Mouse (Mus musculus) ovary, postnatal 14 days (tissue): ENCODE data around the gene Fbxw8.

Source experiments
- DNase-seq: peaks from one replicate; pipeline ENCODE4 v3.0.0; 2022; ENCODE audit warnings: low spot score

The Fbxw8 gene

DNA sequence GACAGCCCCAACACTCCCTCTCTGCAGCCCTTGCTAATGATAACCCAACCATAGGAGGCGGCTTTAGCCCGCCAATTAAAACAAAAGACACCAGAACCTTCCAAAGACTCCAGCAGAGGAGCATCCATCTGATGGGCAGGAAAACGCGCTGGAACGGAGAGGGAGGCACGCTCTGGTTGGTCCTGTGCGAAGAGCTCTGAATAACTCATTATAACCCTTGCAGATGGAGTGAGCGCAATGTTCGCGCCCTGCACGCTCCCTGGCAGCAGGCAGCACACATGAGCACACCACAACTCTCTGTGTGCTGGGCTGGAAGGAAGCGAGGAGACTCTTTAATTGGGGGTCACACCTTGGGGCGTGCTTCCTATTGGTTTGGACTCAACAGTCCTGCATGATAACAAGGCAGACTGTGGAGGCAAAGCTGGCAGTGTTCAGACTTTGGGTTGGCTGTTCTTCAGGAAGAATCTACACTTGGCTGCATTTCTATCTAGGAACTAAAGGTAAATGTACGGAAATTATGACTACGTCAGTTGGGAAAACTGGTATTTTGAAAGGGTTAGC lies 82.0 kb downstream of the Fbxw8 start:
- DNase-seq: no peak

DNA sequence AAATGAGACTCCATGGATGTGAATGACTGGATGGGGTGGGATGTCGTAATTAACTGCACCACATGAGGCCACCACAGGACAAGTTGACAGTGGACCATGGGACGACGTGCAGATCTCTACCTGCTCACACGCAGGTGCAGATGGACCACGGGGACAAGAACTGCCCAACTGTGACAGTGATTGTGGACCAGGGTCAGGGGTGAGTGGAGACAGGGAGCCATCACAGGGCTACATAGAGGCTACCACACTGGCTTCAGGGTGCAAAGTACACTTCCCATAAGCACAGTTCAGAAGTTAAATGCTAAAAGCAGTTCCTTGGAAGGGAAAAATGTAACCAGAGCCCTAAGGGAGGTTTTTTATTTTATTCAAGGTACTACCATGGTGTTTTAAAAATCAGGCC lies 83.5 kb downstream of the Fbxw8 start:
- DNase-seq: no peak

DNA sequence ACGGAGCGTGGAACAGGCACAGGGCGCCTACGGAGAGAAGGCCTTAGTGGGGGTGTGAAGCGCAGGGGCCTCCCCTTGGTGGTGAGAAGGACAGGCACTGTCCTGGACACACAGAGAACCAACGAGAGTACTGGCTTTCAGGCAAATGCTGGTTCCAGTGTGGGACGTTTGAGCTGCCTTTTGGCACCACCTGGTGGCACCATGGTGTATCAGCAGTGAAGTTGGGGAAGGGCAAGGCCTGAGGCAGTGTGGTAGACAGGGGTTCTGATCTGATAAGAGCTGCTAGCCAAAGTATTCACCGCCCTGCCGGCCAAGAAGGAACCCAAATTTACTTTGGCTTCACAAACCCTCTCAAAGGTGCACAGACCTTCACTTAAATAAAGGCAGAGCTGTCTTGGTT lies 85.9 kb downstream of the Fbxw8 start:
- peak; percentile 48 for DNase-seq

- no peak for DNase-seq
Measured at GRCm38 (mm10) chr5:118067984-118068494, 87.2 kb downstream of the Fbxw8 start.

DNA sequence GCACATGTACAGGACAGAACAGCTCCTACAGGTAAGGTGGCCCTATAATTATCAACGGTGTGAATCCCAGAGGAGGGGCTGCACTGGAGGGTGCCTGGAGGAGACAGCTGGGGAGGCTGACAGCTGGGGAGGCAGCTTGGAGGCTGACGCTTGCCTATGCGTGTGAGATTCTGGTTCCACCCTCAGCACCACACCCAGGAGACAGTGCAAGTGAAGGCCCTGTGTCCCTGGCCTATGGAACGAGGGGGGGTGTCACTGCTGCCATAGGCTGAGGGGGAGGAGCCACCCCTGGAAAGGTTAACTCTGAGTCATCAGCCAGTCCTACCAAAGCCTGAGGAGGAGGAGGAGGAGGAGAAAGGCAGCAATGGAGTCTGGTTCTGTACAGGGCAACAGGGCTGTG lies 87.7 kb downstream of the Fbxw8 start:
- DNase-seq: no peak

DNA sequence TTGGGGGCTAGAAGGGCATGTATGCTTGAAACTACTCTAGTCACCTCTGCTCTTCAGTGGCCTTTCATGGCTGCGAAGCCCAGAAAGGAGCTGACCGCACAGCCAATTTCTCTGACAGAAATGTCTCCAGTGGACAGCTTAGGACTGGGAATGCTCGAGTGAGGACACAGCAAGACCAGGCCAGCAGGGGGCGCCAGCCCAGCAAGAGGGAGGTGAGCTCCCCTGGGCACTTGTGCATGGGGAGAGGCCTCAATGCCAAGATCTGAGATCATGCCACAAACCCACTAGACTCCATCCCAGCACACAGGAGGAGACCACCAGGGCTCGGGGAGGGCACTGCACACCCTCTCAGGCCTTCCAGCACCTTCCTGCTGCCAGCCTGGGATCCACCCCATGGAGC lies 88.4 kb downstream of the Fbxw8 start:
- peak; percentile 59 for DNase-seq

GRCm38 (mm10) chr5:118065516-118066255 lies 89.6 kb downstream of the Fbxw8 start:
- no peak for DNase-seq

DNA sequence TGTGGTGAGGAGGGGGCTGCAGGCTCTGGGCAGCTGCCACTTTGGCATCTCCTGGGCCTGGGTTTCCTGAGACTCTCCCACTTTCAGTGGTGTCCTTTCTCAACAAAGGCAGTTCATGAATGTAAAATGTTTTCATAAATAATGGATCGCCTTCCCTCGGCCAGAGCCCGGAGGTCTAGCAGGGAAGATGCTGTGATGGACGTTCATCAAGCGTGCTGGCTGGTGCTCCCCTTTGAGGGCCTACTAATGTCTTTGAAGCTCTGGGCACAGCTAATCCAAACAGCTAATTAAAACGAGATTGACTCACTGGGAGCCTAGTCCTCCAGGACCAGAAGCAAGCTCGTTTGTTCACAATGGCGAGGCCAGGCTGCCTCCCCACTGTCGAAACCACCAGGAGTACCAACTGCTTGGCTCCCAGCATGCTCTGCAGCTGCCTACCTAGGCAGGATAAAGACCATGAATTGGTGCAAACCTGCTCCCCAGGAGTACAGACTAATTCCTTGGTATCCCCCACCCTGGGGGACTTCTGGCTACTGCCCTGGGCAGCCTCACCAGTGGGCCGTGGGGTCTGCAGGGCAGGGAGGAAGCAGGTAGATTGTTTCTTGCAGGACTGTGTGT lies 90.9 kb downstream of the Fbxw8 start:
- no peak for DNase-seq

DNA sequence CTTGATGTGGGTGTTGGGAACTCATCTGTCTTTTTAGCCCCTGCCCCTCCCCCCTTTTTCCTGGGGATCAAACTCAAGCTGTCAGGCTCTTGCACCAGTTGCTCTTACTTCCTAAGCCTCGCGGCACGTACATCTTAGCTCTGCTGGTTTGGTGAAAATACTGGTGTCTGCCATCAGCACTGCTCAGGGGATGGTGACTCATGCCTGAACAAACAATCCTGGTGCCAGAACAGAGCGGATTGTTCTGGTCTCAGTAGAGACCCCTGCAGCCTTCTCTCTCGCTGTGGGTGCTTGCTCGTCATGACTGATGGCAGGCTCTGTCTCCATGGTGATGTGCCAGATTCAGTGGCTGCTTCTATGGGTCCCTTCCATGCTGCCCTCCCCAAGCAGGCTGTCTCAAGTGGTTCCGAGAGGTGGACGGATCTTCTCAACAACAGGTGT lies 92.1 kb downstream of the Fbxw8 start:
- DNase-seq: no peak

GRCm38 (mm10) chr5:118061391-118061790 lies 93.9 kb downstream of the Fbxw8 start:
- DNase-seq: no peak

DNA sequence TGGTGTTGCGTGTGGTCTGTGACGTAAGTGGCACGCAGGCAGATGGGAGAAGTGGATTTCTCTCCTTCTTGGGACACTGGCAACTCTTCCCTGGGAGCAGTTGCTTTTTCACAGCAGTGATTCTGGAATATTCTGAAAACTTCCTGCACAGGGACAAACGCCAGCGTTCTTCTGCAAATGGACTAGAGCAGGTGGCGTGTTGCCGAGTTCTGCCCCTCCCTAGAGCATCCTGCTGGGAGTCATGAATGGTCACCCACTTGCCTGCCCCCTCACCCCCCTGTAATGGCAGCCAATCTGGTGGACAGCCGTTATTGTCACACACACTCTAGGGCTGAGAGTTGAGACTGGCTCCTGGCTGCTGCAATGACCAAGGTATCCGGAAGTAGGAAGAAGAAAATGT lies 95.6 kb downstream of the Fbxw8 start:
- DNase-seq: no peak

DNA sequence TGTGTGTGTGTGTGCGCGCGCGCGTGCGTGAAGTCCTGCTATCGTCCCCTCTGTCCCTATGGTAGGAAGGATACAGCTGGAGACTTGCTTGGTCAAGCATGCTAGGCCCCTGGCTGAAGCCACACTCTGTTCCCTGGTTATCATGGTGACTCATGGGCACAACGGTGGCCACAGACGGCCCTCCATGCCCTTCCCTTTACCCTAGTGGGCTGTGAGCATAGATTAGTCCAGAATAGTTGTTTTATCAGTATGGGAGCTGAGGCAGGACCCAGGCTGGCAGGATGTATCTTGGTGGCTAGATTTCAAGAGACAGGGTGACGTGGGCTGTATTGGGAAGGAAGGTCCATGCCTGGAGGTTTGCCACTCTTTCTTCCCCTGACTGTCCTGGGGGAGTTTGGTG lies 96.4 kb downstream of the Fbxw8 start:
- no peak for DNase-seq

DNA sequence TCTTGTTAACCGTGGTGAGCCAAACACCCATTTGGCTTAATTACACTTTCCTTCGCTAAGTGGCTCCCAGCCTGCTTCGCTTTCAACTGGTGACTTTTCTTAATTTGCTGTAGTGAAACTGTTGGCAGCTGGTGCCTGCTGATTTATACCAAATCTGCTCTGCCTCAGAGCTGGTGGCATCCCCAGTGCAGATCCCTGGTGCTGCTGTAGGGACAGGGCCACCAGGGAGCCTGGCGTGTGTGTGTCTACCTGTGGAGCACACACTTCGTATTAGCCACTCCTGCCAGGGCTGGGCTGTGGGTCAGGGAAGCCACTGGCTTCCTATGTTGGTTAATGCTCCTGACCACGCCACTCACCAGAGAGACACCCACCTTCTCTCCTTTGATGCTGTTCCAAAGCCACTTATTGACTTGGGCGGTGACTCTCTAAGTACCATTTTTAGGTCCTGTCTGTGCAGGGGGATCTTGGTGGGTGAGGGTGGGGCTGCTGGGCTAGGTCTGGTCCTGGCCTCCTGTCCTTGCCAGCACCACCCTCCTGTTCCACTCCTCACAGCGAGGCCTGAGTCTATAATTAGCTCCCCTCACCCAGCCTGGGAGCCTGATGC lies 97.7 kb downstream of the Fbxw8 start:
- no peak for DNase-seq

DNA sequence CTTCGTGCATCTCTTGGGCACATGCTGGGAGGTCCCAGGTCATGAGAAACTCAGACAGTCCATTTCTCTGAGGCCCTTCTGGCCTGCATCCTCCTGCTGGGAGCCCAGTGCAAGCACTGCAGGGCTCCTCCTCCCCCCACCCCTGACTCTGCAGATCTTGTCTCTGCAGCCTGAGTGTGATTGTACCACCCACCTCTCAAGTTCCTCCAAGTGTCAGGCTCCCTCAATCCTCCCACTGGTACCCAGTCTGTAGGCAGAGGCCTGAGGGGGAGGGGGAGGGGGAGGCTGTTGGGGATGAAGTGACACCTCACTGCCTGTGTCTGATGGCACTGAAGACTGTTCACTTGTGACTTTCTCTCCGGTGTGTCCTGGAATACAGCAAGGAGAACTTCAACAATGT lies 102.1 kb downstream of the Fbxw8 start:
- DNase-seq: no peak

DNA sequence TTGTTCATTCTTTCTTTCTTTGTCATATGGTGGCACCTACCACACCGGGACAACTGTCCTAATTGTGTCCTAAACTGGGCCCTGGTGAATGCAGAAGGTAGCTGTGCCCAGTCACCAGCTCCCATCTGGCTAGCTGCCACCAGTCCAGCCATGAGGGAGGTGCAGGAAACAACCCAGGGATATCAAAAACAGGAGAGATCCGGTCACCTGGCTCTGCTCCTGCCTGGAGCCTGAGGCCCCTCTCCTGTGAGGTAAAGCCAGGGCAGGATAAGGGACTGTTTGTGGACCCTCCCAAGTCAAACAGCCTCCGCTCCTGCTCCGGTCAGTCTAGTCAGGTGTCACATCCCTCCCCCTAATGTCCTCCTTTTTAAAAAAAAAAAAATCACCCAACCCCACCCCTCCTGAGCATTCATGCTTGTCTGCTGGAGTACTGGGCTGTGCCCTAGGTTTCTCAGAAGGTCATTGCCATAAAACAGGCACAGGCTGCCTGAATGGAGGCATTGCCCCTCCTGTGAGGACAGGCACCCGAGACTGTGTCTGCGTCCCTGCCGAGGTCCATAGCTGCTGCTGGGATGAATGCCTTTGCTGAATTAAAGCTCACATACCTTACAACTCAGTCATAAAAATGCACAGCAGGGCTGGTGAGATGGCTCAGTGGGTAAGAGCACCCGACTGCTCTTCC lies 103.1 kb downstream of the Fbxw8 start:
- DNase-seq: peak; percentile 29

DNA sequence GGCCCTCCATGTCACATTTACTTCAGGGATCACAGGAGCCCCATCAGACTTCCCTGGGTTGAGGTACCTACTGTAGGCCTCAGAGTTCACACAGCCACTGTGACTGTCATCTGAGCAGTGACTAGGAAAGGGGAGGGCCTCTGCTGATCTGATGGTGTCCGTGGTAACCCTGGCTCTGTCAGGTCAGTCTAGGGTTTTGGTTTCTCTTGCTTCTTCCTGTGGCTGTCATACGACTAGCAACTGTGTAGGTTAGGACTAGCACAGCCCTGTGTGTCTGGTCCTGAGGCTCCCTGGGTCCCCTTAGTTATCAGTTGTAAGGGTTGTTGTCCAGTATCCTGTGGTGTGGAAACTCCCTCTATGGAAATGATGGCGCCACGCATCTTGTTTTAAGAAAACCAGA lies 104.5 kb downstream of the Fbxw8 start:
- DNase-seq: no peak

DNA sequence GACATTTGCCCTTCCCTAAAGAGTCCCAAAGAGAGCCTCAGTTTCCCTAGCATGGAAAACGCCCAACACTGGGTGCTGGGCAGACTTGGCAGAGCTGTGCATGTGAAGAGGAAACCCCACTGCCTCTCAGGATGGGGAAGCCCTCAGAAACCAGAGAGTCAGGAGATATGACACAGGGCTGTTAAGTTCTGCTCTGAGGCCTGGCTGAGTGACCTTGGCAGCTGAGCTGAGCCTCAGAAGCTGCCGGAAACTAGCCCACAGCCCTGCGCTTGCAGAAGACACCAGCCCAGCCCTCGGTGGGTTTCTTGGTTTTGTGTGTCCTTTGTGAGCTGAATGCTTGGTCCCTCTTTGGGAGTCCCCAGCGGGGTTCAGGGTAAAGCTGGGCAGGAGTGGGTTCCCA lies 106.3 kb downstream of the Fbxw8 start:
- no peak for DNase-seq

DNA sequence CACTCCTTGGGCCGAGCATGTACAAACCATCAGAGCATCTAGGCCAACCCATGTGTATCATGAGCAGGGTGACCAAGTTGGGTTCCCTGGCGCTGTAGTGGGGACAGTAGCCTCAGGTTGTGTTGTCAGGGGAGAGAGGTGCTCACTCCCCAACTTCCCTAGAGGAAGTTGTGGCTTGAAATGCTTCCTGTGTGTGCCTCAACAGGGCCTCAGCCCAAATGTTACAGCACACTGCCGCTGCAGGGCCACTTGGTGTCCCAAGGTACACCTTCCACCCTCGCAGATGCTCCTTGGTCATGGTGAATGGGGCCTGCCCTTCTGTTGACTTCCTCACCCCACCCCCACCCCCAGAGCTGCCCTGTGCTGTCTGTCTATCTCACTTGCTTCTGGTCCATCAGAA lies 106.9 kb downstream of the Fbxw8 start:
- no peak for DNase-seq

- no peak for DNase-seq
Measured at GRCm38 (mm10) chr5:118047091-118047757, 108.0 kb downstream of the Fbxw8 start.

DNA sequence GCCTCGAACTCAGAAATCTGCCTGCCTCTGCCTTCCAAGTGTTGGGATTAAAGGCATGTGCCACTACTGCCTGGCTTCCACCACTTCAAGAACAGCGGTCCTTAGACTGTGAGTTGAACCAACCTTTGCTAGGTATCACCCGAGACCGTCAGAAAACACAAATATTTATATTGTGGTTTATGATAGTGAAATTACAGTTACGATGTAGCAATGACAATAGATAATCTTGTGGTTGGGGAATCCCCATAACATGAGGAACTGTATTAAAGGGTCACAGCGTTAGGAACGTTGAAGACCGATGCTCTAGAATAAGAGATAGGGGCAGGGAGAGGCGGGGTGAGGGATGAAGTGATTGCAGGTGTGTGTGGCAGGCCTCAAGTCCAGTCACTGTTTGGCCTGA lies 109.9 kb downstream of the Fbxw8 start:
- DNase-seq: no peak

GRCm38 (mm10) chr5:118044907-118045306 lies 110.4 kb downstream of the Fbxw8 start:
- no peak for DNase-seq

DNA sequence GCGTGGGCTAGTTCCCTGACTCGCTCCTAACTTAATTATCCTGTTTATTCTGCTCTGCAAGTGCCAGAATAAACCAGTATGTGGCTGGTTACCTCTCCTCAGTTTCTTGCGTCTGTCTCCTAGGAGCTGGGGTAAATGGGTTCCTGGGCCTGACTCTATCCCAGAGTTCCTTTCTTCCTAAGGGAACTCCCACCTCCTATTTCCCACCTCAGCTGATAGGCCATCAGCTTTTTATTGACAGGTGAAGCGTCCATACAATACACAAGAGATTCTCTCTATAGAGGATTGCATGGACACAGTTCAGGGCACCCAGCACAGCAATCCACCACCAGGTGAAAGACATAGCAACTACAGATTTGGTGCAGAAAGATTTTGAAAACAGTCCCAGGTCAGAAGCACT lies 111.5 kb downstream of the Fbxw8 start:
- no peak for DNase-seq
